Mouse (Mus musculus): ENCODE data around the gene 1700012B07Rik. TPM values are rescaled to one million over a fixed set of nuclear protein-coding genes. Genes with fewer than 3 reads are reported as not detected.

Gene 1700012B07Rik
- polyA plus RNA-seq, 1 experiment = not detected

DNA sequence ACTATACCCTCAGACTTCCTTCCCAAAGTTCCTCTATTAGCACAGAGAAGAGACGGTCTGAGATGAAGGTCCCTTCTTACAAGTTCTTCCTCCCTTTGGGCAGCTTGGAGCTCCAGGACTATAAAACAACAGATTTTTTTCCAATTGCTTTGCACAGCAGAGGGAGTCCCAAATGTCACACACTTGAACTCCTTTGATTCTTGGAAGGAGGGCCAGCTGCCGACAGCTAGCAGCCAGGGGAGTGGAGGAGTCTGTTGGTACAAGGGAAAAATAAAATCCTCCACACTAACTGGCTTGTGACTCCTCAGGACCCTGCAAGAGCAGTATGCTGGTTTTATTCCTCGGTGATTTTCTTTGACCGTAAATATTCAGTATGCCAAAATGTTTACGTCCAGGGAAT is 16.6 kb upstream of the 1700012B07Rik start:
- Histone ChIP-seq H3K4me3 (replicated peaks; ENCODE audit: insufficient read depth, low read depth, low read length) (no peak overlapping the region), H3K27me3 (ENCODE audit: control insufficient read depth, insufficient read depth, low read length) (no peaks in the 10 kb centered on the region), H3K4me1 (ENCODE audit: control insufficient read depth, insufficient read depth, low read length) (no peaks in the 10 kb centered on the region), H3K27ac (ENCODE audit: insufficient read depth, low read length) (no peak overlapping the region)
- DNase-seq = no peak
- TF ChIP-seq POLR2A (IDR thresholded peaks at IDR 0.05; ENCODE audit: borderline replicate concordance, insufficient read depth, low read length) (no peak), CTCF (IDR thresholded peaks at IDR 0.05; ENCODE audit: borderline replicate concordance, insufficient read depth, low read depth, low read length) (no peak)
- WGBS = 69% methylated on average over 5 of the region's 5 CpGs

- Histone ChIP-seq H3K27ac (ENCODE audit: insufficient read depth, low read length) (no peak overlapping the region), H3K27me3 (ENCODE audit: control insufficient read depth, insufficient read depth, low read length) (no peaks in the 10 kb centered on the region), H3K4me3 (replicated peaks; ENCODE audit: insufficient read depth, low read depth, low read length) (no peak overlapping the region), H3K4me1 (ENCODE audit: control insufficient read depth, insufficient read depth, low read length) (no peaks in the 10 kb centered on the region)
- no peak for TF ChIP-seq POLR2A (IDR thresholded peaks at IDR 0.05; ENCODE audit: borderline replicate concordance, insufficient read depth, low read length)
- TF ChIP-seq CTCF (IDR thresholded peaks at IDR 0.05; ENCODE audit: borderline replicate concordance, insufficient read depth, low read depth, low read length) = no peak
- WGBS = 67% methylated on average over 5 of the region's 5 CpGs
- no peak for DNase-seq
These were observed 2.5 kb upstream of the 1700012B07Rik start for GRCm38 (mm10) chr11:109830368-109830767.

GRCm38 (mm10) chr11:109822280-109822679 is 5.6 kb downstream of the 1700012B07Rik start:
- no peak for DNase-seq
- Histone ChIP-seq H3K4me3 (replicated peaks; ENCODE audit: insufficient read depth, low read depth, low read length) (no peak overlapping the region), H3K4me1 (ENCODE audit: control insufficient read depth, insufficient read depth, low read length) (no peaks in the 10 kb centered on the region), H3K27me3 (ENCODE audit: control insufficient read depth, insufficient read depth, low read length) (no peaks in the 10 kb centered on the region), H3K27ac (ENCODE audit: insufficient read depth, low read length) (no peak overlapping the region)
- 86% methylated on average over 6 of the region's 6 CpGs for WGBS
- TF ChIP-seq CTCF (IDR thresholded peaks at IDR 0.05; ENCODE audit: borderline replicate concordance, insufficient read depth, low read depth, low read length) = no peak
- no peak for TF ChIP-seq POLR2A (IDR thresholded peaks at IDR 0.05; ENCODE audit: borderline replicate concordance, insufficient read depth, low read length)

- Histone ChIP-seq H3K4me3 (replicated peaks; ENCODE audit: insufficient read depth, low read depth, low read length) (no peak overlapping the region), H3K4me1 (ENCODE audit: control insufficient read depth, insufficient read depth, low read length) (no peaks in the 10 kb centered on the region), H3K27me3 (ENCODE audit: control insufficient read depth, insufficient read depth, low read length) (no peaks in the 10 kb centered on the region), H3K27ac (ENCODE audit: insufficient read depth, low read length) (no peak overlapping the region)
- no peak for DNase-seq
- 67% methylated on average over 3 of the region's 3 CpGs for WGBS
- TF ChIP-seq CTCF (IDR thresholded peaks at IDR 0.05; ENCODE audit: borderline replicate concordance, insufficient read depth, low read depth, low read length) = no peak
- no peak for TF ChIP-seq POLR2A (IDR thresholded peaks at IDR 0.05; ENCODE audit: borderline replicate concordance, insufficient read depth, low read length)
These were observed 10.4 kb downstream of the 1700012B07Rik start for GRCm38 (mm10) chr11:109817405-109817804.

DNA sequence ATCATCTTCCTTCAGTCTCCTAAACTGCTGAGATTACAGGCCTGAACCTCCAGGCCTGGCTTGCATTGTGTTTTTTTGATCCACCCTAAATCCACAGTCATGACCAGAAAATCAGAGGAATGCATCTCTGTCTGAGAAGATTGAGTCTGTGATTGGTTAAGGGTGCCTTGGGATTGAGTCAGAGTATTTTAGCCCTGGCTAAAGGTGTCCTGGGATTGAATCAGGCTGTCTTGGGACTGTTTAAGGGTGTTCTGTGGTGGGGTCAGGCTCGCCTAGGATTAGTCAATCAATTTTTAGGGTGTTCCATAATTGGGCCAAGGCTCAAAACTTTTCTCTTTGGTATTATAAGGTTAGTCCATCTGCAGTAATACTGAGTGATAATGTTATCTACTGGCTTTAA is 10.9 kb downstream of the 1700012B07Rik start:
- Histone ChIP-seq H3K4me1 (ENCODE audit: control insufficient read depth, insufficient read depth, low read length) (no peaks in the 10 kb centered on the region), H3K4me3 (replicated peaks; ENCODE audit: insufficient read depth, low read depth, low read length) (no peak overlapping the region), H3K27ac (ENCODE audit: insufficient read depth, low read length) (no peak overlapping the region), H3K27me3 (ENCODE audit: control insufficient read depth, insufficient read depth, low read length) (no peaks in the 10 kb centered on the region)
- WGBS = 83% methylated on average over 1 of the region's 1 CpGs
- no peak for TF ChIP-seq POLR2A (IDR thresholded peaks at IDR 0.05; ENCODE audit: borderline replicate concordance, insufficient read depth, low read length)
- no peak for TF ChIP-seq CTCF (IDR thresholded peaks at IDR 0.05; ENCODE audit: borderline replicate concordance, insufficient read depth, low read depth, low read length)
- no peak for DNase-seq

- TF ChIP-seq CTCF (IDR thresholded peaks at IDR 0.05; ENCODE audit: borderline replicate concordance, insufficient read depth, low read depth, low read length) = no peak
- TF ChIP-seq POLR2A (IDR thresholded peaks at IDR 0.05; ENCODE audit: borderline replicate concordance, insufficient read depth, low read length) = no peak
- no peaks in the 10 kb centered on the region for H3K27me3 ChIP-seq (ENCODE audit: control insufficient read depth, insufficient read depth, low read length)
- 27% methylated on average over 2 of the region's 2 CpGs for WGBS
- H3K4me3 ChIP-seq (replicated peaks; ENCODE audit: insufficient read depth, low read depth, low read length) = no peak overlapping the region
- DNase-seq = no peak
- no peaks in the 10 kb centered on the region for H3K4me1 ChIP-seq (ENCODE audit: control insufficient read depth, insufficient read depth, low read length)
- no peak overlapping the region for H3K27ac ChIP-seq (ENCODE audit: insufficient read depth, low read length)
These were observed 16.1 kb downstream of the 1700012B07Rik start for GRCm38 (mm10) chr11:109811721-109812120.

- H3K27ac ChIP-seq (ENCODE audit: insufficient read depth, low read length) = no peak overlapping the region
- no peaks in the 10 kb centered on the region for H3K27me3 ChIP-seq (ENCODE audit: control insufficient read depth, insufficient read depth, low read length)
- TF ChIP-seq POLR2A (IDR thresholded peaks at IDR 0.05; ENCODE audit: borderline replicate concordance, insufficient read depth, low read length) = no peak
- TF ChIP-seq CTCF (IDR thresholded peaks at IDR 0.05; ENCODE audit: borderline replicate concordance, insufficient read depth, low read depth, low read length) = no peak
- no peak for DNase-seq
- no peak overlapping the region for H3K4me3 ChIP-seq (replicated peaks; ENCODE audit: insufficient read depth, low read depth, low read length)
- no peaks in the 10 kb centered on the region for H3K4me1 ChIP-seq (ENCODE audit: control insufficient read depth, insufficient read depth, low read length)
- WGBS = 43% methylated on average over 4 of the region's 4 CpGs
These were observed 18.5 kb downstream of the 1700012B07Rik start for GRCm38 (mm10) chr11:109809175-109809855.

- Histone ChIP-seq H3K27me3 (ENCODE audit: control insufficient read depth, insufficient read depth, low read length) (no peaks in the 10 kb centered on the region), H3K4me3 (replicated peaks; ENCODE audit: insufficient read depth, low read depth, low read length) (no peak overlapping the region), H3K4me1 (ENCODE audit: control insufficient read depth, insufficient read depth, low read length) (no peaks in the 10 kb centered on the region), H3K27ac (ENCODE audit: insufficient read depth, low read length) (no peak overlapping the region)
- 73% methylated on average over 1 of the region's 1 CpGs for WGBS
- DNase-seq = no peak
- TF ChIP-seq CTCF (IDR thresholded peaks at IDR 0.05; ENCODE audit: borderline replicate concordance, insufficient read depth, low read depth, low read length) = no peak
- TF ChIP-seq POLR2A (IDR thresholded peaks at IDR 0.05; ENCODE audit: borderline replicate concordance, insufficient read depth, low read length) = no peak
These were observed 26.3 kb downstream of the 1700012B07Rik start for GRCm38 (mm10) chr11:109801515-109801914.

Measured in cerebellum, adult 2 months (tissue).